12 mouse cellular contexts compared by ENCODE assay signal in genomic region chr5:38276451-38276850, GRCm38 (mm10). TPM values are rescaled to one million over a fixed set of nuclear protein-coding genes. Genes with fewer than 3 reads are reported as not detected.
DNase-seq lines count a peak whose midpoint lies in the region; ATAC-seq and TF ChIP-seq lines count a peak whose summit lies in the region.
"Had no signal": no experiment of that assay in that cellular context is flagged by ENCODE, and none has a peak within 500 bp of the region (broad histone marks: within the 10 kb centered on the region; RNA-seq: fewer than 3 reads in every experiment).

No protein-coding gene starts in this region.

- no peak overlapping the region for H3K27ac ChIP-seq in heart, embryonic 14.5 days (replicated peaks in 1 of 2; ENCODE audit: control insufficient read depth in 1 of 2, insufficient read depth in 1 of 2, low read depth in 2 of 2, low read length in 2 of 2)
- no peak overlapping the region for H3K27ac ChIP-seq in hindbrain, embryonic 12.5 days
- H3K27ac ChIP-seq in midbrain, embryonic 15.5 days = no peak overlapping the region
- H3K27ac ChIP-seq: gastrocnemius, adult 2 months had no signal

- no peak for DNase-seq in heart, adult 8-10 months (ENCODE audit: low spot score)
- peak; percentile 23 for DNase-seq in embryo, embryonic 11 days
- DNase-seq in right cerebral cortex, adult 2 months (ENCODE audit: low spot score in 2 of 2) = no peak
- no peak for DNase-seq in lung, adult 2 months
- DNase-seq in left cerebral cortex, postnatal 36 days (ENCODE audit: low spot score in 2 of 2) = no peak
- DNase-seq: cerebellum, adult 2 months; gastrocnemius, adult 2 months; kidney, postnatal 14 days had no signal

- peaks cover 2 to 11% of the 10 kb centered on the region in 2 experiments; a peak in 1 of 4 replicates for H3K4me1 ChIP-seq in heart, embryonic 14.5 days (ENCODE audit: control insufficient read depth in 2 of 2, insufficient read depth in 2 of 2, low read length in 2 of 2)
- peaks cover 17% of the 10 kb centered on the region for H3K4me1 ChIP-seq in hindbrain, embryonic 12.5 days
- H3K4me1 ChIP-seq in midbrain, embryonic 15.5 days = peaks cover 23% of the 10 kb centered on the region
- H3K4me1 ChIP-seq in lung, adult 2 months (ENCODE audit: control insufficient read depth, insufficient read depth, low read length) = no peaks in the 10 kb centered on the region

- H3K9ac ChIP-seq in heart, embryonic 14.5 days (ENCODE audit: low read length) = no peak overlapping the region
- no peak overlapping the region for H3K9ac ChIP-seq in hindbrain, embryonic 12.5 days
- no peak overlapping the region for H3K9ac ChIP-seq in midbrain, embryonic 15.5 days

- no peaks in the 10 kb centered on the region for H3K9me3 ChIP-seq in heart, embryonic 14.5 days (ENCODE audit: control insufficient read depth, low read length)
- no peaks in the 10 kb centered on the region for H3K9me3 ChIP-seq in hindbrain, embryonic 12.5 days (replicated peaks)
- H3K9me3 ChIP-seq in midbrain, embryonic 15.5 days = no peaks in the 10 kb centered on the region

- under 1% methylated on average over 19 of the region's 19 CpGs for WGBS in heart, embryonic 14.5 days
- under 1% methylated on average over 19 of the region's 19 CpGs for WGBS in hindbrain, embryonic 12.5 days
- 1% methylated on average over 19 of the region's 19 CpGs for WGBS in midbrain, embryonic 15.5 days
- WGBS in lung, adult 2 months = 2% methylated on average over 19 of the region's 19 CpGs

- H3K4me3 ChIP-seq in heart, embryonic 14.5 days (ENCODE audit: control insufficient read depth in 1 of 2, insufficient read depth in 1 of 2, low read depth in 1 of 2, low read length in 2 of 2) = 0 out of 4 replicates have a peak overlapping the region, but pooled peaks of 1 of the 2 experiments have one; percentile 26
- H3K4me3 ChIP-seq in hindbrain, embryonic 12.5 days = peak overlapping the region; percentile 37
- peak overlapping the region; percentile 38 for H3K4me3 ChIP-seq in midbrain, embryonic 15.5 days
- no peak overlapping the region for H3K4me3 ChIP-seq in lung, adult 2 months (replicated peaks; ENCODE audit: extremely low read depth, low read depth, low read length)

- intact Hi-C loops in left cerebral cortex, postnatal 36 days (cut with DNase I) = no loop called here

- peak overlapping the region; percentile 45 for H3K4me2 ChIP-seq in heart, embryonic 14.5 days (ENCODE audit: low read length)
- H3K4me2 ChIP-seq in hindbrain, embryonic 12.5 days (replicated peaks) = peak overlapping the region; percentile 40
- H3K4me2 ChIP-seq in midbrain, embryonic 15.5 days = peak overlapping the region; percentile 66

- no peak for TF ChIP-seq CTCF in lung, adult 2 months (IDR thresholded peaks at IDR 0.05; ENCODE audit: insufficient read depth, low read length)

- H3K27me3 ChIP-seq in heart, embryonic 14.5 days (ENCODE audit: control insufficient read depth, insufficient read depth, low read length) = peaks cover 69% of the 10 kb centered on the region
- H3K27me3 ChIP-seq in hindbrain, embryonic 12.5 days = peaks cover 70% of the 10 kb centered on the region
- peaks cover 60% of the 10 kb centered on the region for H3K27me3 ChIP-seq in midbrain, embryonic 15.5 days (replicated peaks)

- ATAC-seq in heart, embryonic 14.5 days (ENCODE audit: insufficient number of reproducible peaks, insufficient read depth, low FRiP score, low read depth) = no peak
- ATAC-seq in hindbrain, embryonic 12.5 days (ENCODE audit: low FRiP score) = no peak
- ATAC-seq in midbrain, embryonic 15.5 days (replicated peaks) = no peak

- peaks cover 1% of the 10 kb centered on the region; the same call in 1 of the 2 replicates for H3K36me3 ChIP-seq in heart, embryonic 14.5 days (ENCODE audit: control insufficient read depth, insufficient read depth, low read length)
- peaks cover 4% of the 10 kb centered on the region for H3K36me3 ChIP-seq in hindbrain, embryonic 12.5 days
- H3K36me3 ChIP-seq in midbrain, embryonic 15.5 days (replicated peaks) = no peaks in the 10 kb centered on the region

- no peak for TF ChIP-seq POLR2A in lung, adult 2 months (IDR thresholded peaks at IDR 0.05; ENCODE audit: borderline replicate concordance, extremely low read depth, low read depth, low read length)

RNA-seq across cellular contexts. Expression of gene Otop1, which starts 0.7 kb away (rescaled TPM):
- polyA plus RNA-seq in heart, embryonic 14.5 days (2014; fragmentation: Nextera tagmentation; extraction: Ambion mirVana) = not detected in 2 replicates
- total RNA-seq in heart, adult 8-10 months (2022) = under 1 TPM; 0.12 to 0.28 (median 0.18) TPM
- 0.48 TPM in 1 of 2 replicates, not detected in the other for polyA plus RNA-seq in hindbrain, embryonic 12.5 days (2016; fragmentation: Nextera tagmentation; extraction: Ambion mirVana)
- polyA plus RNA-seq in midbrain, embryonic 15.5 days (2015; fragmentation: Nextera tagmentation; extraction: Ambion mirVana) = 0.06 TPM in 1 of 2 replicates, not detected in the other
- 0.85 and 3.1 TPM in 2 replicates for polyA plus RNA-seq in lung, adult 2 months (2012; rRNA removed)
- total RNA-seq in left cerebral cortex, postnatal 36 days (2021) = not detected
- total RNA-seq: liver, adult 2 months had no signal
- polyA plus RNA-seq: liver, adult 2 months had no signal

RNA-seq across cellular contexts. Expression of gene Tmem128, which starts 16.5 kb away (rescaled TPM):
- 44.9 and 52.9 TPM in 2 replicates for polyA plus RNA-seq in heart, embryonic 14.5 days (2014; fragmentation: Nextera tagmentation; extraction: Ambion mirVana)
- 10 to 100 TPM in 3 of 4 experiments, 1 to 10 TPM in 1; 9.5 to 12.0 (median 11.6) TPM for total RNA-seq in heart, adult 8-10 months (2022)
- 85.4 and 90.4 TPM in 2 replicates for polyA plus RNA-seq in hindbrain, embryonic 12.5 days (2016; fragmentation: Nextera tagmentation; extraction: Ambion mirVana)
- polyA plus RNA-seq in midbrain, embryonic 15.5 days (2015; fragmentation: Nextera tagmentation; extraction: Ambion mirVana) = 88.4 and 90.4 TPM in 2 replicates
- 25.8 and 33.8 TPM in 2 replicates for polyA plus RNA-seq in lung, adult 2 months (2012; rRNA removed)
- 10 to 100 TPM; 31.6 to 35.4 TPM for total RNA-seq in left cerebral cortex, postnatal 36 days (2021)

RNA-seq across cellular contexts. Expression of gene Drd5, which starts 42.7 kb away (rescaled TPM):
- not detected in 2 replicates for polyA plus RNA-seq in heart, embryonic 14.5 days (2014; fragmentation: Nextera tagmentation; extraction: Ambion mirVana)
- not detected for total RNA-seq in heart, adult 8-10 months (2022)
- 0.09 and 0.14 TPM in 2 replicates for polyA plus RNA-seq in hindbrain, embryonic 12.5 days (2016; fragmentation: Nextera tagmentation; extraction: Ambion mirVana)
- 0.66 and 0.76 TPM in 2 replicates for polyA plus RNA-seq in midbrain, embryonic 15.5 days (2015; fragmentation: Nextera tagmentation; extraction: Ambion mirVana)
- polyA plus RNA-seq in lung, adult 2 months (2012; rRNA removed) = not detected in 2 replicates
- 1 to 10 TPM; 2.2 to 2.6 TPM for total RNA-seq in left cerebral cortex, postnatal 36 days (2021)
- total RNA-seq: gastrocnemius, adult 2 months; liver, adult 2 months had no signal
- polyA plus RNA-seq: liver, adult 2 months had no signal

RNA-seq across cellular contexts. Expression of gene Lyar, which starts 56.2 kb away (rescaled TPM):
- 35.2 and 39.9 TPM in 2 replicates for polyA plus RNA-seq in heart, embryonic 14.5 days (2014; fragmentation: Nextera tagmentation; extraction: Ambion mirVana)
- 10 to 100 TPM; 16.0 to 20.0 (median 18.9) TPM for total RNA-seq in heart, adult 8-10 months (2022)
- 84.8 and 91.9 TPM in 2 replicates for polyA plus RNA-seq in hindbrain, embryonic 12.5 days (2016; fragmentation: Nextera tagmentation; extraction: Ambion mirVana)
- polyA plus RNA-seq in midbrain, embryonic 15.5 days (2015; fragmentation: Nextera tagmentation; extraction: Ambion mirVana) = 40.5 and 40.7 TPM in 2 replicates
- 3.9 and 4.0 TPM in 2 replicates for polyA plus RNA-seq in lung, adult 2 months (2012; rRNA removed)
- 10 to 100 TPM in 1 of 2 experiments, 1 to 10 TPM in 1; 9.6 to 11.4 TPM for total RNA-seq in left cerebral cortex, postnatal 36 days (2021)

RNA-seq across cellular contexts. Expression of gene Zbtb49, which starts 56.2 kb away (rescaled TPM):
- polyA plus RNA-seq in heart, embryonic 14.5 days (2014; fragmentation: Nextera tagmentation; extraction: Ambion mirVana) = 6.5 and 7.5 TPM in 2 replicates
- 1 to 10 TPM; 2.7 to 4.8 (median 3.1) TPM for total RNA-seq in heart, adult 8-10 months (2022)
- 24.1 and 24.6 TPM in 2 replicates for polyA plus RNA-seq in hindbrain, embryonic 12.5 days (2016; fragmentation: Nextera tagmentation; extraction: Ambion mirVana)
- polyA plus RNA-seq in midbrain, embryonic 15.5 days (2015; fragmentation: Nextera tagmentation; extraction: Ambion mirVana) = 24.4 and 24.9 TPM in 2 replicates
- polyA plus RNA-seq in lung, adult 2 months (2012; rRNA removed) = 13.4 and 18.9 TPM in 2 replicates
- total RNA-seq in left cerebral cortex, postnatal 36 days (2021) = 10 to 100 TPM; 15.5 to 21.4 TPM
